Mouse (Mus musculus) frontal cortex, adult (tissue): Measurements from ENCODE around the gene Asgr2.
"Not testable (repeated sequence)": the region's sequence is repeated elsewhere in the genome, so short reads cannot be mapped to it uniquely, and the experiment has no call there.

Experiments used
- ATAC-seq: cut with Nextera tagmentation; 2 replicates; pipeline ENCODE4 v1.9.2; 2017; ENCODE audit warnings: mild to moderate bottlenecking, moderate library complexity, mixed read lengths; ENCODE audit not compliant: low TSS enrichment

Asgr2 gene

DNA sequence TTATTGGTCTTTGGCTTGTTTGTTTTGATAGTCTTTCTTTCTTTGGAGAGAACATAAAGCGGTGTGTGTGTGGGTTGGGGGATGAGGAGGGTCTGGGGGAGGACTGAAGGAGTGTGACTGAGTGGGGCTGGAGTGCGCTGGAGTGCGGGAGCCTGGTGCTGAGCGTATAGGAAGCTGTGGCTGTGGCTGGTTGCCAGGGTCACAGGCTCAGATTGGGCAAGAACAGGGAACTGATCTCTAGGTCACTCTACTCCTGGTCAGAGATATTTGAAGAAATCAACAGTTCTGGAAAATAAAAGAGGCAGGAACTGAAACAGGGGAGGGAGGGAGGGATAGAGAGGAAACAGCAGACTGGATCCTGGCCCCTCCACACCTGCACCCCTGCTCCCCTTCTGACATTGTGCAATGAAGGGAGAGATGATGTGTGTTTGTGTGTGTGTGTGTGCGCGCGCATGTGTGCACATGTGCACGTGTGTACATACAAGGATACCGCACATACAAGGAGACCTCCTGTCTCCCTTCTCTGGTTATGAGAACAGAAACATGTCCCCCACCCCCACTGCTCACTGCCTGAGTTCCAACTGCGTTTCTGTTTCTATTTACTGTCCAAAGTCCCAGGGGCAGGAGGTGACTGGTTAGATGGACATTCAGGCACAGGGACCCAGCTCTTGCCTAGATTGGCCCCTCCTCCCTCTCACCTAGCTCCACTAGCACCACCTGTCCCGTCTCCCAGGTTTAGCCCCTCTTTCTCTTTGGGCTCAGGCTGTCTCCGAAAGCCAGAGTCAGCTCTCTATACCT lies at the start of gene Asgr2:
Gene Asgr2, plus strand, starts transcription at position 659 of the 798 bp plus-strand sequence.
- no peak for ATAC-seq

GRCm38 (mm10) chr11:70043665-70044064 lies 48.8 kb upstream of the Asgr2 start:
- no peak for ATAC-seq

DNA sequence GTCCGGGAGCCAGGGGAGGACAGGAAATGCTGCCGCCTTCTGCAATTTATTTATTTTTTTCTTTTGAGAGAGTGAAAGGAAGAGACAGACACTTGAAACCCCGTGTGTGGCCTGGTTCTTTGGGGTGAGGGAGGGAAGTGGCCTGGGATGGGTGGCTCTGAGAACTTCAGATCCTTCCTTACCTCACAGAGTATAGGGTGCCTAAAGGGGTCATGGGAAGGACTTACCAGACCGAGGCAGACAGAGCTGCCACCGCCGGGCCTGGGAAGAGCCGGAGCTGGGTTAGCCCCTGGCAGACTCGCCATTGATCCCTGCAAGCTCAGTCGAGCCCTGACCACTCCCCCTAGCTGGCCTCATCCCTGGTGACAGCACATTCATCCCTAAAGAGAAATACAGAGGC lies 47.0 kb upstream of the Asgr2 start:
- ATAC-seq: no peak

- ATAC-seq: no peak
Measured at GRCm38 (mm10) chr11:70049366-70049765, 43.1 kb upstream of the Asgr2 start.

GRCm38 (mm10) chr11:70049816-70050215 lies 42.6 kb upstream of the Asgr2 start:
- 0 out of 2 replicates have a peak, but pooled peaks have one; percentile 39 for ATAC-seq

- no peak for ATAC-seq
Measured at GRCm38 (mm10) chr11:70053156-70053555, 39.3 kb upstream of the Asgr2 start.

- ATAC-seq: no peak
Measured at GRCm38 (mm10) chr11:70053898-70054570, 38.4 kb upstream of the Asgr2 start, which contains the start of gene Asgr1. Gene Asgr1 (plus strand): TSS chr11:70054085.

DNA sequence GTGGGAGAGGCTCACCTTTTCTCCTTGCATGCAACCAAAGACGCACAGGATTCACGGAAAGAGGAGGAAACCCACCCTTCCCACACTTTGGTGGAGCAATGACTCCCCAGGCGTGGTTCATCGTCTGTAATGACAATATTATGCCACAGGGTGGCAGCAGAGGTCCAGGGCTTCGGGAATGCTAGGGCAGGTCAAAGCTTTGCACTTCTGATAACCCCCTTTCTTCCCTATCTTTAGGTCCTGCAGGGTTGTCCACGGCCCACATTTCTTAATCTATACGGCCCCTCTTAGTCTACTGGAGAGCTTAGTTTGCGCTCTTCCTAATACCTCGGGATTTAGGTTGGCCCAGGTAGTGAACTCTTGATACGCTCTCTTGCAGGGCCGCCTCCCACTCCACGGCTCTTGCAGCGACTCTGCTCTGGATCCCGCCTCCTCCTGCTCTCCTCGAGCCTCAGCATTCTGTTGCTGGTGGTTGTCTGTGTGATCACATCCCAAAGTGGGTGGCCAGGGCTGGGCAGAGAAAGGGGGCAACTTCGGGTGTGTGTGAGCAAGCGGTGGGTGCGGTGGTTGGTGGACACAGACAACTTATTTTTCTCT lies 36.7 kb upstream of the Asgr2 start:
- ATAC-seq: no peak

- ATAC-seq: no peak
Measured at GRCm38 (mm10) chr11:70057805-70058204, 34.6 kb upstream of the Asgr2 start.

GRCm38 (mm10) chr11:70059930-70060329 lies 32.5 kb upstream of the Asgr2 start:
- no peak for ATAC-seq

DNA sequence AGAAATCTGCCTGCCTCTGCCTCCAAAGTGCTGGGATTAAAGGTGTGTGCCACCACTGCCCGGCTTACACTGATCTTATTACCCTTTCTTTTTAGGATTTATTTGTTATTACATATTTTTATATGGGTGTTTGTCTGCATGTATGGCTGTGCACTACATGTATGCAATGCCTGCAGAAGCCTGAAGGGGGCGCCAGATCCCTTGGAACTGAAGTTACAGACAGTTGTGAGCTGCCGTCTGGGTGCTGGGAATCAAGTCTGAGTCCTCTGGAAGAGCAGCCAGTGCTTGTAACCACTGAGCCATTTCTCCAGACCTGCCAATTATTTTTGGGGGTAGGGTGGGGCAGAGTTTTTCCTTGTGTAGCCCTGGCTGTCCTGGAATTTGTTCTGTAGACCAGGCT lies 29.4 kb upstream of the Asgr2 start:
- no peak for ATAC-seq

DNA sequence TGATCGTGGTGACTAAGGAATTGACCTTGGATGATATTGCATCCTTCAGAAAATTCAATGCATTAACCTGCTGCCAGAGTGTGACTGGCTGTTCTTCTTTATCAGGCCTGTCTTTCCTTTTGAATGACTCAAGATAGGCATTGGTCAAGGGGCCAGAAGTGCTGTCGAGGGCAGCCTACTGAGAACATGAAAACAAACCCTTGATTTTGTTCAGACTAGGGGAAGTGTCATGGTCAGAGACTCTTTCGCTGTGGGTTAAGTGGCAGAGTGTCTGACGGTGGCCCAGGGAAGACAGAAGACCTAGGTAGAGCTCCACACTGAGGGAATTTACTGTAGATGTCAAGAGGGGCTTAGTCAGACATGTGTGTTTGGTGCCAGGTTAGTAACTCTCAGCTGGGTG lies 25.7 kb upstream of the Asgr2 start:
- no peak for ATAC-seq

- no peak for ATAC-seq
Measured at GRCm38 (mm10) chr11:70068245-70068644, 24.2 kb upstream of the Asgr2 start.

- ATAC-seq: no peak
Measured at GRCm38 (mm10) chr11:70070057-70070456, 22.4 kb upstream of the Asgr2 start.

GRCm38 (mm10) chr11:70070603-70071002 lies 21.8 kb upstream of the Asgr2 start:
- ATAC-seq: not testable (repeated sequence)

GRCm38 (mm10) chr11:70074379-70075071 lies 17.9 kb upstream of the Asgr2 start:
- ATAC-seq: peak; percentile 72; the same call in 1 of the 2 replicates

DNA sequence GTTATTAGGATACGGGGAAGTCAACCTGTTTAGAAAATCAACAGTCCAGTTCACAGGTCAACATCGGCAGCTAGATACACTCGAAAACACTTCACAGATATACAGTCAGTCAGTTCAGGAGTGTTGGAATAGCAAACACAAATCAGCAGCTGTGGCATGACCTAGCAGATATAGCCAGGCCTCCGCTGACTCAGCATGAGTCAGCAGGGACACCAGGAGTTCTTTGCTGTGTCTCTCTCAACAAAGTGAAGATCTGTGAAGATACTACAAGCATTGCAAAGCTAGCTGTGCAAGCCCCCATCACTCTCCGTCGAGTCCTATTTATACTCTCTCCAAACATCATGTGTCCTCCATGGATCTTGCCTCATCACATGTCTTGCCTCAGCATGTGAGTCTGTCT lies 16.9 kb upstream of the Asgr2 start:
- no peak for ATAC-seq

DNA sequence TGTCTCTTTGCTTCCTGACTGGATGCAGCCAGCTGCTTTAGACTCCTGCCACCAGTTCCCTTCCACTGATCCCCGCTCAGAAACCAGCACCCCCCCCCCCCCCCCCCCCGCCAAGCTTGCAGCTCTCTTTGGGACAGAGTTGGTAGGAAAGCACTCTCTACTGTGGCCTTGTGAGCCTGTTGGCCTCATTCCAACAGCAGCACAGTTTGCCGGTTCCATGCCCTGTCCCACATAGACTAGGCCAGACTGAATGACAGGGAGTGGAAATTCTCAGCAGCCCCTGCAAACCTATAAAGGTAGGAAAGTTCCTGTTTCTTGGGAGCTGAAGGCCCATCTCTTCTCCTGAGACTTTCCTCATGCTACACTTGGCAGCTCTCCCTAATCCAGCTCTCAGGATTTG lies 15.0 kb upstream of the Asgr2 start:
- no peak for ATAC-seq

GRCm38 (mm10) chr11:70079175-70079574 lies 13.3 kb upstream of the Asgr2 start:
- ATAC-seq: no peak

DNA sequence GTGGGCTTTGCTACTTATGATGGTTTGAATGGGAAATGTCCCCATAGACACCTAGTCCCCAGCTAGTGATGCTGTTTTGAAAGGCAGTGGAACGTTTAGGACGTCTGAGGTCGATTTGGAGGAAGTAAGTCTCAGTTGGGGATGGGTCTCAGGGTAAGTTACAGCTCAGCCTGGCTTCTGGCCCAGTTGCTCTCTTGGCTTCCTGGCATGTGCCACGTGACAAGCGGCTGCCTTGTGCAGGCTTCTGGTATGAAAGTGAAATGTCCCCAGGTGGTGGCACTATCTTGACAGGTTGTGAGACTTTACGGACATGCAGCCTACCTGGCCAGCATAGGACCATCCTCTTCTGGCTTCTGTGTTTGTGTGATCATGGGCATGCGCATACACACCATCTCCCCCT lies 12.5 kb upstream of the Asgr2 start:
- no peak for ATAC-seq

DNA sequence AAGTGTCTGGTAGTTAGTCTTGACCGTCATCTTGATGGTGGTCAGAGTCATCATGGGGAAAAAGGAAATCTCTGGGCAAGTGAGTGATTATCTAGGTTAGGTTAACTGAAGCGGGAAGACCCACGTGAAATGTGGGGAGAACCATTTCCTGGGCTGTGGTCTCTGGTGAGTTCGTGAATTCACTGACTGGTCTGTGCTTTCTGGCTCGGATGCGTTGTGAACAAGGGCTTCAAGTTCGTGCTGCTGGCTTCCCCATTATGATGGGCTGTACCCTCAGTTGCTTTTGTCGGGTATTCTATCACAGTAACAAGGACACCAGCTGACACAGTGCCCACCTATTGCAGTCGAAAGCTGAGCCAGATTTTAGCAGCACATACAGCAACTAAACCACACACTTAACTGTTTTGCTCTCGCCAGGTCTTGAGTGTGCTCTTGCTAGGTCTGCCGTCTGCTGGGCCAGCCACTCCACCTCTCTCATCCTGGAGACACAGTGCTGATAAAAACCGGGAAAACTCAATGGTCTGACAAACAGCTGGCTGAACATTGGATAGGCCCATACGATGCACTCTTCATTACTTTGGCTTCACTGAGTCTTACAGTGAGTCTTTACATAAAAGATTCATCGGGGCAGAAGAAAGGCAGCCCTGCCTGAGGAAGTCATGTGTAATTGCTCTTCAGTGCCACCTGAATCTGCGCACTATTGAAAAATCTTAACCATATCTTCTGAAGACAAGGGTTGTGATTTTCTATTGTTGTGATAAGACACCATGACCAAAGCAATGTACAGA lies 11.4 kb upstream of the Asgr2 start:
- ATAC-seq: no peak
